Mouse (Mus musculus) liver, embryonic 12.5 days (tissue): Measurements from ENCODE around the gene Icam5. TPM values are rescaled to one million over a fixed set of nuclear protein-coding genes. Genes with fewer than 3 reads are reported as not detected.
"Not testable (repeated sequence)": the region's sequence is repeated elsewhere in the genome, so short reads cannot be mapped to it uniquely, and the experiment has no call there.

Experiments used
- ATAC-seq: fragments of 200-750 bp; cut with Nextera tagmentation; 2 replicates; pipeline ENCODE4 v1.8.0; 2017; ENCODE audit warnings: moderate number of reproducible peaks, mild to moderate bottlenecking, moderate library complexity
- H3K27ac ChIP-seq: fragments of 300-500 bp; sonication (generic); 2 replicates; pipeline ENCODE4 v1.5.1; 2016; ENCODE audit warnings: mild to moderate bottlenecking
- H3K27me3 ChIP-seq: fragments of 300-500 bp; sonication (generic); replicated peaks from 2 replicates; pipeline ENCODE4 v1.6.1; 2016; ENCODE audit warnings: mild to moderate bottlenecking, moderate library complexity
- H3K36me3 ChIP-seq: fragments of 300-500 bp; sonication (generic); 2 replicates; pipeline ENCODE4 v1.6.1; 2016; ENCODE audit warnings: mild to moderate bottlenecking, moderate library complexity
- H3K4me1 ChIP-seq: fragments of 300-500 bp; sonication (generic); 2 replicates; pipeline ENCODE4 v1.6.1; 2016
- H3K4me2 ChIP-seq: fragments of 300-500 bp; sonication (generic); 2 replicates; pipeline ENCODE4 v1.6.1; 2016; ENCODE audit warnings: mild to moderate bottlenecking, moderate library complexity
- H3K4me3 ChIP-seq: fragments of 300-500 bp; sonication (generic); 2 replicates; pipeline ENCODE4 v1.5.1; 2016; ENCODE audit warnings: mild to moderate bottlenecking, moderate library complexity
- H3K9ac ChIP-seq: fragments of 300-500 bp; sonication (generic); 2 replicates; pipeline ENCODE4 v1.6.1; 2016; ENCODE audit warnings: mild to moderate bottlenecking, moderate library complexity
- H3K9me3 ChIP-seq: fragments of 300-500 bp; sonication (generic); replicated peaks from 2 replicates; pipeline ENCODE4 v1.6.1; 2016; ENCODE audit warnings: mild to moderate bottlenecking, moderate library complexity
- WGBS: fragments of 180-500 bp; shearing (Covaris S2); methylation state at CpG from one replicate; pipeline ENCODE4 v1.1.7; 2016; ENCODE audit not compliant: insufficient replicate concordance; 5-methylcytosine and 5-hydroxymethylcytosine counted together
- polyA plus RNA-seq: library from polyadenylated mRNA; unstranded; fragments of >200 nt; fragmentation: Nextera tagmentation; extraction: Ambion mirVana; gene quantifications from 2 replicates; pipeline ENCODE4 v1.2.1, GENCODE M21; 2016

Icam5 gene
- polyA plus RNA-seq, 1 experiment from 2014 or later: 0.42 TPM

- H3K27me3 ChIP-seq: peaks cover 51% of the 10 kb centered on the region
- peak; percentile 88 for ATAC-seq
- H3K27ac ChIP-seq: peak overlapping the region; percentile 52; the same call in 1 of the 2 replicates
- H3K9me3 ChIP-seq: no peaks in the 10 kb centered on the region
- H3K4me1 ChIP-seq: peaks cover 68% of the 10 kb centered on the region
- no peak overlapping the region for H3K4me3 ChIP-seq
- H3K36me3 ChIP-seq: no peaks in the 10 kb centered on the region
- WGBS: 32% methylated on average over 3 of the region's 3 CpGs
- peak overlapping the region; percentile 13 for H3K4me2 ChIP-seq
- peak overlapping the region; percentile 1; the same call in 1 of the 2 replicates for H3K9ac ChIP-seq
These were observed 7.9 kb downstream of the Icam5 start for GRCm38 (mm10) chr9:21039779-21040178.

- 27% methylated on average over 4 of the region's 4 CpGs for WGBS
- peaks cover 41% of the 10 kb centered on the region for H3K27me3 ChIP-seq
- no peaks in the 10 kb centered on the region for H3K36me3 ChIP-seq
- H3K4me3 ChIP-seq: no peak overlapping the region
- H3K27ac ChIP-seq: no peak overlapping the region
- no peak for ATAC-seq
- H3K4me2 ChIP-seq: no peak overlapping the region
- H3K9ac ChIP-seq: no peak overlapping the region
- peaks cover 56% of the 10 kb centered on the region for H3K4me1 ChIP-seq
- H3K9me3 ChIP-seq: no peaks in the 10 kb centered on the region
These were observed 9.4 kb downstream of the Icam5 start for GRCm38 (mm10) chr9:21041308-21041707.

GRCm38 (mm10) chr9:21043563-21043962 lies 11.7 kb downstream of the Icam5 start:
- peak overlapping the region; percentile 45; the same call in 1 of the 2 replicates for H3K27ac ChIP-seq
- 38% methylated on average over 4 of the region's 4 CpGs for WGBS
- ATAC-seq: no peak

GRCm38 (mm10) chr9:21044785-21045184 lies 12.9 kb downstream of the Icam5 start:
- H3K4me3 ChIP-seq, H3K9ac ChIP-seq, H3K9me3 ChIP-seq, H3K27ac ChIP-seq, H3K4me2 ChIP-seq, H3K36me3 ChIP-seq, ATAC-seq: not testable (repeated sequence)
- Histone ChIP-seq H3K4me1 (peaks cover 26% of the 10 kb centered on the region), H3K27me3 (peaks cover 10% of the 10 kb centered on the region)
- WGBS: 58% methylated on average over 1 of the region's 1 CpGs

More at GRCm38 (mm10) chr9:21043563-21043962, 11.7 kb downstream of the Icam5 start:
- H3K9ac ChIP-seq: no peak overlapping the region; the same call in 1 of the 2 replicates
- peaks cover 37% of the 10 kb centered on the region for H3K4me1 ChIP-seq
- H3K4me2 ChIP-seq: no peak overlapping the region
- H3K9me3 ChIP-seq: no peaks in the 10 kb centered on the region
- peaks cover 22% of the 10 kb centered on the region for H3K27me3 ChIP-seq
- no peak overlapping the region for H3K4me3 ChIP-seq
- no peaks in the 10 kb centered on the region for H3K36me3 ChIP-seq

- Histone ChIP-seq H3K27ac (no peak overlapping the region), H3K27me3 (peaks cover 9% of the 10 kb centered on the region), H3K4me1 (peaks cover 21% of the 10 kb centered on the region), H3K9ac (no peak overlapping the region), H3K4me2 (no peak overlapping the region), H3K9me3 (no peaks in the 10 kb centered on the region), H3K4me3 (no peak overlapping the region), H3K36me3 (no peaks in the 10 kb centered on the region)
- ATAC-seq: no peak
- WGBS: 56% methylated on average over 3 of the region's 3 CpGs
These were observed 13.4 kb downstream of the Icam5 start for GRCm38 (mm10) chr9:21045235-21045634.

- peaks cover 8% of the 10 kb centered on the region for H3K4me1 ChIP-seq
- WGBS: 38% methylated on average over 10 of the region's 10 CpGs
- H3K4me2 ChIP-seq: peak overlapping the region; percentile 12
- H3K9ac ChIP-seq: no peak overlapping the region
- H3K9me3 ChIP-seq: no peaks in the 10 kb centered on the region
- peaks cover 16% of the 10 kb centered on the region; the same call in 1 of the 2 replicates for H3K27me3 ChIP-seq
- H3K36me3 ChIP-seq: no peaks in the 10 kb centered on the region
- peak; percentile 83 for ATAC-seq
- no peak overlapping the region for H3K4me3 ChIP-seq
- no peak overlapping the region for H3K27ac ChIP-seq
These were observed 19.7 kb downstream of the Icam5 start for GRCm38 (mm10) chr9:21051578-21051977.

- no peak for ATAC-seq
- Histone ChIP-seq H3K9me3 (no peaks in the 10 kb centered on the region), H3K4me3 (no peak overlapping the region), H3K4me1 (0 out of 2 replicates have a peak, but pooled peaks cover 5% of the 10 kb centered on the region), H3K36me3 (peaks cover 63% of the 10 kb centered on the region), H3K27me3 (no peaks in the 10 kb centered on the region), H3K27ac (no peak overlapping the region), H3K9ac (no peak overlapping the region), H3K4me2 (no peak overlapping the region)
- 81% methylated on average over 2 of the region's 2 CpGs for whole genome bisulfite sequencing
These were observed 31.1 kb downstream of the Icam5 start for GRCm38 (mm10) chr9:21062928-21063327.

- Histone ChIP-seq H3K4me1 (peaks cover 12% of the 10 kb centered on the region), H3K27ac (no peak within 1 kb of the TSS), H3K27me3 (no peaks in the 10 kb centered on the region), H3K36me3 (peaks cover 89% of the 10 kb centered on the region), H3K4me3 (no peak within 1 kb of the TSS), H3K9ac (no peak within 1 kb of the TSS), H3K9me3 (no peaks in the 10 kb centered on the region), H3K4me2 (no peak within 1 kb of the TSS)
- WGBS: 82% methylated on average over 27 of the region's 27 CpGs
- ATAC-seq: peak; percentile 29; the same call in 1 of the 2 replicates
These were observed 35.3 kb downstream of the Icam5 start, which contains the start of gene Zglp1 for GRCm38 (mm10) chr9:21067006-21067684. Gene Zglp1 (minus strand): TSS chr9:21067093.

GRCm38 (mm10) chr9:21072641-21073040 lies 40.8 kb downstream of the Icam5 start:
- H3K4me2 ChIP-seq: peak overlapping the region; percentile 93
- 9% methylated on average over 4 of the region's 4 CpGs for WGBS
- no peaks in the 10 kb centered on the region for H3K27me3 ChIP-seq
- H3K4me1 ChIP-seq: peaks cover 33% of the 10 kb centered on the region
- peak overlapping the region; percentile 87 for H3K4me3 ChIP-seq
- ATAC-seq: peak; percentile 18
- H3K9me3 ChIP-seq: no peaks in the 10 kb centered on the region
- peak overlapping the region; percentile 85 for H3K9ac ChIP-seq
- H3K36me3 ChIP-seq: peaks cover 77% of the 10 kb centered on the region
- H3K27ac ChIP-seq: peak overlapping the region; percentile 73

GRCm38 (mm10) chr9:21073044-21073840 lies 41.4 kb downstream of the Icam5 start, which contains the start of the genes Gm49373 and Fdx1l:
Gene Gm49373 (minus strand): TSS chr9:21073096.
Gene Fdx1l (minus strand): TSS chr9:21073614.
- Histone ChIP-seq H3K36me3 (peaks cover 77% of the 10 kb centered on the region), H3K4me1 (peaks cover 33% of the 10 kb centered on the region), H3K9ac (peak within 1 kb of the TSS; percentile 85), H3K9me3 (no peaks in the 10 kb centered on the region), H3K27ac (peak within 1 kb of the TSS; percentile 73), H3K4me3 (peak within 1 kb of the TSS; percentile 87), H3K27me3 (no peaks in the 10 kb centered on the region), H3K4me2 (peak within 1 kb of the TSS; percentile 93)
- peak; percentile 91 for ATAC-seq
- 1% methylated on average over 58 of the region's 58 CpGs for WGBS

- Histone ChIP-seq H3K4me2 (peak overlapping the region; percentile 93), H3K4me3 (no peak overlapping the region), H3K36me3 (peaks cover 82% of the 10 kb centered on the region), H3K9me3 (no peaks in the 10 kb centered on the region), H3K9ac (peak overlapping the region; percentile 85; the same call in 1 of the 2 replicates), H3K27ac (peak overlapping the region; percentile 73), H3K27me3 (no peaks in the 10 kb centered on the region), H3K4me1 (peaks cover 33% of the 10 kb centered on the region)
- ATAC-seq: no peak
- 64% methylated on average over 1 of the region's 1 CpGs for WGBS
These were observed 42.3 kb downstream of the Icam5 start for GRCm38 (mm10) chr9:21074173-21074572.

- peaks cover 84% of the 10 kb centered on the region for H3K36me3 ChIP-seq
- no peak overlapping the region for H3K9ac ChIP-seq
- no peak overlapping the region for H3K4me3 ChIP-seq
- WGBS: 76% methylated on average over 3 of the region's 3 CpGs
- H3K9me3 ChIP-seq: no peaks in the 10 kb centered on the region
- peaks cover 33% of the 10 kb centered on the region for H3K4me1 ChIP-seq
- ATAC-seq: no peak
- no peaks in the 10 kb centered on the region for H3K27me3 ChIP-seq
- no peak overlapping the region for H3K4me2 ChIP-seq
- H3K27ac ChIP-seq: 0 out of 2 replicates have a peak overlapping the region, but pooled peaks have one; percentile 1
These were observed 43.8 kb downstream of the Icam5 start for GRCm38 (mm10) chr9:21075625-21076024.
